Comparison of ENCODE assay signal across 25 mouse cellular contexts in the genomic region with DNA sequence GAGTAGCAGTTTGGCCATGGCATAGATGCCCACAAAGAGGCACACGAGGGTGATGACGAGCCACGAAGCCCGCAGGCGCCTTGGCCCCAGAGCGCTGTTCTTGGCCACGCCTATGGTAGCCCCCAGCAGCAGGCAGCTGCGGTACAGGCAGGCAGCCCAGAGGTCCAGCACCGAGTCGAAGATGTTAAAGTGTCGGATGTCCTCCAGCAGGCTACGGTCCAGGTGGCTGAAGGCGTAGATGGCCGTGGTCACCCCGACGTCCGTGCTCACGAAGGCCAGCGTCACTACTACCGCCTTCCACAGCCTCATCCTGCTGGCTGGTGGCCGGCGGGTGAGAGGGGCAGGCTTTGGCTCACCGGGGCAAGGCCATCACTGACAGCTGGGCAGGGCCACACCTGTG. TPM values are rescaled to one million over a fixed set of nuclear protein-coding genes. Genes with fewer than 3 reads are reported as not detected.
A peak's percentile ranks its signal among the peaks of the same experiment; 100 is the strongest.
DNase-seq lines count a peak whose midpoint lies in the region; TF ChIP-seq lines count a peak whose summit lies in the region.
"Had no signal": no experiment of that assay in that cellular context is flagged by ENCODE, and none has a peak within 500 bp of the region (broad histone marks: within the 10 kb centered on the region; RNA-seq: fewer than 3 reads in every experiment).

No protein-coding gene starts in this region.

- no peaks in the 10 kb centered on the region for H3K9me3 ChIP-seq in E14TG2a.4 (ENCODE audit: low read length)
- H3K9me3 ChIP-seq: embryonic facial prominence, embryonic 12.5 days; forebrain, embryonic 15.5 days; heart, embryonic 12.5 days; limb, embryonic 13.5 days; liver, embryonic 13.5 days; megakaryocyte, embryonic 14.5 days; midbrain, embryonic 12.5 days; neural tube, embryonic 13.5 days had no signal

- 92% methylated on average over 23 of the region's 23 CpGs for WGBS in olfactory bulb, adult 2 months

- TF ChIP-seq POLR2A in olfactory bulb, adult 2 months (IDR thresholded peaks at IDR 0.05; ENCODE audit: insufficient read depth, low read depth, low read length): no peak

- intact Hi-C loops in gastrocnemius, adult 2 months (cut with DNase I): no loop called here

- no peaks in the 10 kb centered on the region for H3K36me3 ChIP-seq in E14TG2a.4 (ENCODE audit: insufficient read depth, low read length)
- H3K36me3 ChIP-seq: embryonic facial prominence, embryonic 12.5 days; forebrain, embryonic 15.5 days; heart, embryonic 12.5 days; limb, embryonic 13.5 days; midbrain, embryonic 12.5 days; neural tube, embryonic 13.5 days had no signal

- peaks cover 31% of the 10 kb centered on the region for H3K27me3 ChIP-seq in E14TG2a.4 (ENCODE audit: insufficient read depth, low read length)
- H3K27me3 ChIP-seq: liver, embryonic 13.5 days had no signal

- peak; percentile 20 for DNase-seq in cerebellum, adult 11-12 months
- no peak for DNase-seq in cerebellum, postnatal 25 days
- peak; percentile 86 for DNase-seq in gastrocnemius, adult 2 months
- DNase-seq in spleen, postnatal 14 days (ENCODE audit: low spot score in 2 of 2): no peak
- no peak for DNase-seq in spleen, adult 18-20 months
- DNase-seq: adrenal gland, adult 2 months; cerebellum, adult 11 months; heart, adult 2 months; heart, postnatal 4 days; kidney, adult 9 months; kidney, postnatal 14 days; liver, embryonic 13.5 days; lung, adult 18-20 months; lung, postnatal 4 days; thymus, postnatal 4 days had no signal

- no peak for TF ChIP-seq CTCF in E14TG2a.4 (conservative IDR thresholded peaks at IDR 0.05; ENCODE audit: low read length)
- no peak for TF ChIP-seq CTCF in gastrocnemius, adult 2 months (IDR thresholded peaks at IDR 0.05)
- TF ChIP-seq CTCF in olfactory bulb, adult 2 months (IDR thresholded peaks at IDR 0.05; ENCODE audit: insufficient read depth, low read depth, low read length): 0 out of 2 replicates have a peak, but pooled peaks have one; percentile 7

- peak overlapping the region; percentile 68 for H3K4me3 ChIP-seq in E14TG2a.4 (replicated peaks; ENCODE audit: low read length)
- no peak overlapping the region for H3K4me3 ChIP-seq in gastrocnemius, adult 2 months
- H3K4me3 ChIP-seq in olfactory bulb, adult 2 months (ENCODE audit: insufficient read depth, low read depth, low read length): no peak overlapping the region
- H3K4me3 ChIP-seq: embryonic facial prominence, embryonic 12.5 days; forebrain, embryonic 15.5 days; heart, adult 2 months; heart, embryonic 12.5 days; limb, embryonic 13.5 days; liver, embryonic 13.5 days; megakaryocyte, embryonic 14.5 days; midbrain, embryonic 12.5 days; neural tube, embryonic 13.5 days had no signal

- H3K4me1 ChIP-seq in E14TG2a.4 (replicated peaks; ENCODE audit: low read depth, low read length): peaks cover 27% of the 10 kb centered on the region
- H3K4me1 ChIP-seq in olfactory bulb, adult 2 months (ENCODE audit: control insufficient read depth, insufficient read depth, low read length): peaks cover 41% of the 10 kb centered on the region
- H3K4me1 ChIP-seq: embryonic facial prominence, embryonic 12.5 days; neural tube, embryonic 13.5 days had no signal

- H3K27ac ChIP-seq in gastrocnemius, adult 2 months: no peak overlapping the region; the same call in 1 of the 2 replicates
- no peak overlapping the region for H3K27ac ChIP-seq in olfactory bulb, adult 2 months (ENCODE audit: insufficient read depth, low read depth, low read length)
- H3K27ac ChIP-seq: embryonic facial prominence, embryonic 12.5 days; forebrain, embryonic 15.5 days; heart, adult 2 months; hindbrain, embryonic 14.5 days; limb, embryonic 13.5 days; liver, embryonic 13.5 days; midbrain, embryonic 12.5 days; neural tube, embryonic 13.5 days had no signal

RNA-seq across cellular contexts. Expression of a gene that starts 5.7 kb away (rescaled TPM):
- total RNA-seq in gastrocnemius, adult 2 months (2021): 10 to 100 TPM in 1 of 2 experiments, 1 to 10 TPM in 1; 7.1 to 11.9 TPM
- polyA plus RNA-seq in olfactory bulb, adult 2 months (2012; ENCODE audit: insufficient read depth, insufficient read length, low replicate concordance, missing spikeins): not detected in 2 replicates

RNA-seq across cellular contexts. Expression of a gene that starts 22.2 kb away (rescaled TPM):
- 10 to 100 TPM; 11.7 to 12.2 TPM for total RNA-seq in gastrocnemius, adult 2 months (2021)
- not detected in 2 replicates for polyA plus RNA-seq in olfactory bulb, adult 2 months (2012; ENCODE audit: insufficient read depth, insufficient read length, low replicate concordance, missing spikeins)

RNA-seq across cellular contexts. Expression of a gene that starts 26.0 kb away (rescaled TPM):
- total RNA-seq in gastrocnemius, adult 2 months (2021): 10 to 100 TPM; 38.3 to 41.2 TPM
- polyA plus RNA-seq in olfactory bulb, adult 2 months (2012; ENCODE audit: insufficient read depth, insufficient read length, low replicate concordance, missing spikeins): not detected in 2 replicates

RNA-seq across cellular contexts. Expression of a gene that starts 57.8 kb away (rescaled TPM):
- total RNA-seq in gastrocnemius, adult 2 months (2021): 1 to 10 TPM; 4.1 to 6.2 TPM
- polyA plus RNA-seq in olfactory bulb, adult 2 months (2012; ENCODE audit: insufficient read depth, insufficient read length, low replicate concordance, missing spikeins): not detected in 2 replicates

Comparison
In these comparisons a context has a peak if more than half of its experiments do, and no peak if none do; other contexts are left out.
1. DNase-seq: peak in cerebellum, adult 11-12 months (single experiment) and gastrocnemius, adult 2 months (single experiment); none in cerebellum, postnatal 25 days (0 of 2), spleen, postnatal 14 days (0 of 2) and spleen, adult 18-20 months (0 of 2).